Mouse (Mus musculus) embryonic facial prominence, embryonic 12.5 days (tissue): ENCODE results near the gene Qk. TPM values are rescaled to one million over a fixed set of nuclear protein-coding genes. Genes with fewer than 3 reads are reported as not detected.

Experiments
- ATAC-seq: fragments of 200-750 bp; cut with Nextera tagmentation; 2 replicates; pipeline ENCODE4 v1.8.0; 2017; ENCODE audit not compliant: insufficient number of reproducible peaks, insufficient read depth, low FRiP score, low TSS enrichment
- H3K27ac ChIP-seq: fragments of 300-500 bp; sonication (generic); 2 replicates; pipeline ENCODE4 v1.5.1; 2016; ENCODE audit warnings: mild to moderate bottlenecking
- H3K27me3 ChIP-seq: fragments of 300-500 bp; sonication (generic); 2 replicates; pipeline ENCODE4 v1.6.1; 2016; ENCODE audit warnings: mild to moderate bottlenecking, moderate library complexity
- H3K36me3 ChIP-seq: fragments of 300-500 bp; sonication (generic); 2 replicates; pipeline ENCODE4 v1.6.1; 2016; ENCODE audit warnings: mild to moderate bottlenecking
- H3K4me1 ChIP-seq: fragments of 300-500 bp; sonication (generic); 2 replicates; pipeline ENCODE4 v1.6.1; 2016
- H3K4me2 ChIP-seq: fragments of 300-500 bp; sonication (generic); replicated peaks from 2 replicates; pipeline ENCODE4 v1.6.1; 2016; ENCODE audit warnings: mild to moderate bottlenecking, moderate library complexity
- H3K4me3 ChIP-seq: fragments of 300-500 bp; sonication (generic); 2 replicates; pipeline ENCODE4 v1.5.1; 2016; ENCODE audit warnings: mild to moderate bottlenecking
- H3K9ac ChIP-seq: fragments of 300-500 bp; sonication (generic); 2 replicates; pipeline ENCODE4 v1.6.1; 2016; ENCODE audit warnings: mild to moderate bottlenecking, moderate library complexity
- H3K9me3 ChIP-seq: fragments of 300-500 bp; sonication (generic); 2 replicates; pipeline ENCODE4 v1.6.1; 2016; ENCODE audit warnings: mild to moderate bottlenecking, moderate library complexity
- WGBS: fragments of 180-500 bp; shearing (Covaris S2); methylation state at CpG from one replicate; pipeline ENCODE4 v1.1.7; 2016; 5-methylcytosine and 5-hydroxymethylcytosine counted together
- polyA plus RNA-seq: library from polyadenylated mRNA; unstranded; fragments of >200 nt; fragmentation: Nextera tagmentation; extraction: Ambion mirVana; gene quantifications from 2 replicates; pipeline ENCODE4 v1.2.1, GENCODE M21; 2016

The Qk gene
- polyA plus RNA-seq, 1 experiment from 2014 or later, result 29.1 TPM

- Histone ChIP-seq H3K4me1 (0 out of 2 replicates have a peak, but pooled peaks cover 4% of the 10 kb centered on the region), H3K27ac (no peak overlapping the region), H3K4me2 (no peak overlapping the region), H3K4me3 (no peak overlapping the region), H3K9ac (no peak overlapping the region), H3K27me3 (no peaks in the 10 kb centered on the region), H3K36me3 (no peaks in the 10 kb centered on the region), H3K9me3 (no peaks in the 10 kb centered on the region)
- 90% methylated on average over 4 of the region's 4 CpGs for WGBS
- no peak for ATAC-seq
Measured at GRCm38 (mm10) chr17:10325921-10326320, 6.3 kb upstream of the Qk start.

DNA sequence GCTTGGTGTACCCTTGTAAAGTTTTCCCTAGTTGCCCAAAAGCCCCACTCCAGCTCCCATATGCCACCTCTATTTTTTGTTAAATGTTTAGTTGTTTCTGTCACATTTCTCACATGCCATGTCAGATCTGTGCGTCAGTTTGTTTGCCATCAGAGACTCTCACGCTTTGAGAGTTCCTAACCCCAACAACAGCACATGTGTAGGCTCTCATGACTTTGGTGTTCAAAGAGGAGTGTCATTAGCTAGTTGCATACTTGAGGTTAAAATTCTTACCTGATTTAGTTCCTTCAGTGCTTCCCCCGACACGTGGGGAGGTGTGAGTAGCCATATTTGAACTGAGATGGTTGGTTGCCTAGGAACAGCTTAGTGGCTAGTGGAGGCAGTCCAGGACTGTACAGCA lies 2.1 kb upstream of the Qk start:
- Histone ChIP-seq H3K9me3 (no peaks in the 10 kb centered on the region), H3K27me3 (no peaks in the 10 kb centered on the region), H3K36me3 (no peaks in the 10 kb centered on the region), H3K4me3 (no peak overlapping the region), H3K4me1 (0 out of 2 replicates have a peak, but pooled peaks cover 4% of the 10 kb centered on the region), H3K9ac (no peak overlapping the region), H3K4me2 (no peak overlapping the region), H3K27ac (no peak overlapping the region)
- ATAC-seq, result no peak
- 83% methylated on average over 4 of the region's 4 CpGs for WGBS

GRCm38 (mm10) chr17:10321092-10321491 lies 1.4 kb upstream of the Qk start:
- Histone ChIP-seq H3K36me3 (no peaks in the 10 kb centered on the region), H3K9me3 (no peaks in the 10 kb centered on the region), H3K4me1 (peaks cover 4% of the 10 kb centered on the region; the same call in 1 of the 2 replicates), H3K9ac (no peak overlapping the region), H3K27ac (no peak overlapping the region), H3K27me3 (no peaks in the 10 kb centered on the region), H3K4me2 (peak overlapping the region; percentile 19; the same call in 1 of the 2 replicates), H3K4me3 (no peak overlapping the region)
- 38% methylated on average over 1 of the region's 1 CpGs for WGBS
- no peak for ATAC-seq

- H3K9me3 ChIP-seq, result no peaks in the 10 kb centered on the region
- 18% methylated on average over 10 of the region's 10 CpGs for WGBS
- peak overlapping the region; percentile 84 for H3K9ac ChIP-seq
- no peak overlapping the region for H3K27ac ChIP-seq
- ATAC-seq, result no peak
- peak overlapping the region; percentile 52 for H3K4me2 ChIP-seq
- H3K36me3 ChIP-seq, result no peaks in the 10 kb centered on the region
- H3K4me1 ChIP-seq, result peaks cover 4% of the 10 kb centered on the region; the same call in 1 of the 2 replicates
- H3K4me3 ChIP-seq, result peak overlapping the region; percentile 86
- no peaks in the 10 kb centered on the region for H3K27me3 ChIP-seq
Measured at GRCm38 (mm10) chr17:10320456-10320790, 769 bp upstream of the Qk start.

DNA sequence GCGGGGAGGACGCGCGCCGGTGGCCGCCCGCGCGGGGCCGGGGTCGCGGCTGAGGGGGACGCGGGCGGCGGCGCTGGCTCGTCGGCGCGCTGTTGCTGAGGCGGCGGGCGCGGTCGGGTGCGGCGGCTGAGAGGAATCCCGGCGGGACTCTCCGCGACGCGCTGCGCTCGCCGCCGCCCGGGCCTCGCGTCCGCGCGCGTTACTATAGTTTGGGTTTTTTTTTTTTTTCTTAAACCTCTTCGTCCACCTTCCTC lies 296 bp downstream of the Qk start:
- H3K27ac ChIP-seq, result peak overlapping the region; percentile 98
- no peaks in the 10 kb centered on the region for H3K27me3 ChIP-seq
- peak overlapping the region; percentile 99 for H3K9ac ChIP-seq
- peaks cover 7% of the 10 kb centered on the region for H3K4me1 ChIP-seq
- H3K4me3 ChIP-seq, result peak overlapping the region; percentile 86
- no peaks in the 10 kb centered on the region for H3K36me3 ChIP-seq
- no peaks in the 10 kb centered on the region for H3K9me3 ChIP-seq
- under 1% methylated on average over 31 of the region's 46 CpGs for WGBS
- no peak for ATAC-seq
- H3K4me2 ChIP-seq, result 0 out of 2 replicates have a peak overlapping the region, but pooled peaks have one; percentile 25

DNA sequence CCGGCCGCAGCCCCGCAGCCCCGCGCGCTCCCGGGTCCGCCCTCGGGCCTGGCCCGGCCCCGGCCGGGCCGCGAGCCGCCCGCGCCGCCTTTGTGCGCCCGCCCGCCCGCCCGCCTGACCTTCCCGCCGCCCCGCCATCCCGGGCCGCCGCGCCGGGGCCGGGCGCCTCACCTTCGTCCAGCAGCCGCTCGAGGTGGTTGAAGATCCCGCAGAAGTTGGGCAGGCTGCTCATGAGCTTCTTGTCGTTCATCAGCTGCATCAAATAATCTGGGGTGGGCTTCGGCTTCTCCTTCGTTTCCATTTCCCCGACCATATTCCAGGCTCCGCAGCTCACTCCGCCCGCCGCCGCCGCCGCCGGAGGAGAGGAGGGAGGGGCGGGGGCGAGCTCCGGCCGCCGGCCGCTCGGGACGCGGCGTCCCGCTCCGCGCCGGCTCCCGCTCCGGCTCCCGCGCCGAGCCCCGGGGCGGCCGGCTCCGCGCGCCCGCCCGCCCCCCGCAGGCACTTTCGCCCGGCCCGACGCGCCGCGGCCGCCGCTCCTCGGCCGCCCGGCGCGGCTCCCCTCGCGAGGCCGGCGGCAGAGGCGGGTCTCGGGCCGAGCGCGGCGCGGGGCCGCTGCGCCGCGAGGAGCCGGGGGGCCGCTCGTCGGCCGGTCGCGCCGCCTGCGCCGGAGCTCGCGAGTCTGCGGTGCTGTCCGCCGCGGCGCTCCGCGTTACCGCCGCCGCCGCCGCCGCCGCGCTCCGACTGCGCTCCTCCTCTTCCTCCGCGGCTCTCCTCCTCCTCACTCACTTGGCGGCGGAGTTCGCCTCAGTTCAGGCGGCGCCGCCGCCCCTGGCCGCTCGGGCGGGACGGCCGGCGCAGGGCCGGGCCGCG lies 858 bp downstream of the Qk start:
- Histone ChIP-seq H3K4me1 (peaks cover 11% of the 10 kb centered on the region), H3K36me3 (no peaks in the 10 kb centered on the region), H3K27me3 (no peaks in the 10 kb centered on the region), H3K9ac (peak overlapping the region; percentile 99), H3K4me3 (peak overlapping the region; percentile 86), H3K9me3 (no peaks in the 10 kb centered on the region), H3K4me2 (no peak overlapping the region), H3K27ac (peak overlapping the region; percentile 98)
- ATAC-seq, result peak; percentile 48; the same call in 1 of the 2 replicates
- WGBS, result under 1% methylated on average over 103 of the region's 153 CpGs

GRCm38 (mm10) chr17:10317981-10318551 lies 1.6 kb downstream of the Qk start:
- peak overlapping the region; percentile 86 for H3K4me3 ChIP-seq
- H3K9me3 ChIP-seq, result no peaks in the 10 kb centered on the region
- WGBS, result under 1% methylated on average over 46 of the region's 46 CpGs
- H3K36me3 ChIP-seq, result no peaks in the 10 kb centered on the region
- ATAC-seq, result no peak
- H3K4me2 ChIP-seq, result peak overlapping the region; percentile 59
- H3K27me3 ChIP-seq, result no peaks in the 10 kb centered on the region
- H3K27ac ChIP-seq, result peak overlapping the region; percentile 98
- H3K9ac ChIP-seq, result peak overlapping the region; percentile 99
- peaks cover 9% of the 10 kb centered on the region for H3K4me1 ChIP-seq

DNA sequence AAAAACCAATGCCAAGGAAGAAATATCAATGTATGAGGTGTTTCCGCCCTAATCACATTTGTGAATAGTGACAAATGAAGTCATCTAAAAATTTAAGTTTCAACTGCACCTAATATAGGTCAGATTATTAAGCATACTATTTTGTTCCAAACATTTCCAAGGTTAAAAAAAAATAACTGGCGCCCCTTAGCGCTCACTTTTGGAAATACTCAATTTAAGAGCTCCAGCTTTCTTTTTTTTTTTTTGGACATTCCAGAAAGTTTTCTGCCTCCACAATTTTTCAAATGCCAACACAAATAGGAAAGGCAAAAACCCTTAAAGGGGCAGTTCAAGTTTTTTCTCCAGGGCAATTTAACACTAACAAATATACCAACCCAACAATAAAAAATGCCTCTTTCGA lies 2.5 kb downstream of the Qk start:
- H3K4me3 ChIP-seq, result peak overlapping the region; percentile 86
- 4% methylated on average over 4 of the region's 4 CpGs for WGBS
- H3K4me1 ChIP-seq, result peaks cover 12% of the 10 kb centered on the region
- peak overlapping the region; percentile 59 for H3K4me2 ChIP-seq
- H3K9me3 ChIP-seq, result no peaks in the 10 kb centered on the region
- ATAC-seq, result no peak
- peak overlapping the region; percentile 99 for H3K9ac ChIP-seq
- peak overlapping the region; percentile 98 for H3K27ac ChIP-seq
- H3K36me3 ChIP-seq, result no peaks in the 10 kb centered on the region
- no peaks in the 10 kb centered on the region for H3K27me3 ChIP-seq

DNA sequence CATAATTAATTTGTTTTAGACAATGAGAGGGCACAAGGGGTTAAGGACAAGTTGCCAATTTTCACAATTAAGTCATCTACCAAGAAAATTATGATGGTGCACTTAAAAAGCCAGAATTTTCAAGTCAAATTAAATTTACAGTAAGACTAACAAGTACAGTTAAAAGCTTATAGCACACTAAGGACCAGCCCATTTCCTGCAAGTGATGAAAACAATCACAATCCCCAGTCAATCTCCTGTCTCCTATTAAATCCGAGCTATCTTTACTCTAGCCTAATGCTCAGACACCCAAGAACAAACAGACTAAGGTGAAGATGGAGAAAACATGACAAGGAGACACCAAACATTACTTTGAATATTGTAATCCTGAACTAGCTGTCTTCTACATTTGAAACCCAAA lies 3.2 kb downstream of the Qk start:
- Histone ChIP-seq H3K4me3 (peak overlapping the region; percentile 37), H3K9me3 (no peaks in the 10 kb centered on the region), H3K4me2 (peak overlapping the region; percentile 59), H3K36me3 (no peaks in the 10 kb centered on the region), H3K27ac (no peak overlapping the region), H3K4me1 (peaks cover 14% of the 10 kb centered on the region), H3K27me3 (no peaks in the 10 kb centered on the region), H3K9ac (peak overlapping the region; percentile 33)
- ATAC-seq, result no peak
- WGBS, result 0% methylated on average over 1 of the region's 1 CpGs

GRCm38 (mm10) chr17:10310046-10310445 lies 9.6 kb downstream of the Qk start:
- Histone ChIP-seq H3K9me3 (no peaks in the 10 kb centered on the region), H3K4me2 (no peak overlapping the region), H3K9ac (no peak overlapping the region), H3K4me3 (no peak overlapping the region), H3K36me3 (no peaks in the 10 kb centered on the region), H3K27me3 (no peaks in the 10 kb centered on the region), H3K27ac (no peak overlapping the region), H3K4me1 (peaks cover 19% of the 10 kb centered on the region)
- ATAC-seq, result no peak
- WGBS, result 72% methylated on average over 1 of the region's 1 CpGs

- WGBS, result 47% methylated on average over 4 of the region's 4 CpGs
- Histone ChIP-seq H3K27me3 (no peaks in the 10 kb centered on the region), H3K9ac (no peak overlapping the region), H3K36me3 (no peaks in the 10 kb centered on the region), H3K4me3 (no peak overlapping the region), H3K4me2 (no peak overlapping the region), H3K9me3 (no peaks in the 10 kb centered on the region), H3K4me1 (peaks cover 16% of the 10 kb centered on the region; the same call in 1 of the 2 replicates), H3K27ac (no peak overlapping the region)
- ATAC-seq, result no peak
Measured at GRCm38 (mm10) chr17:10309135-10309623, 10.5 kb downstream of the Qk start.

DNA sequence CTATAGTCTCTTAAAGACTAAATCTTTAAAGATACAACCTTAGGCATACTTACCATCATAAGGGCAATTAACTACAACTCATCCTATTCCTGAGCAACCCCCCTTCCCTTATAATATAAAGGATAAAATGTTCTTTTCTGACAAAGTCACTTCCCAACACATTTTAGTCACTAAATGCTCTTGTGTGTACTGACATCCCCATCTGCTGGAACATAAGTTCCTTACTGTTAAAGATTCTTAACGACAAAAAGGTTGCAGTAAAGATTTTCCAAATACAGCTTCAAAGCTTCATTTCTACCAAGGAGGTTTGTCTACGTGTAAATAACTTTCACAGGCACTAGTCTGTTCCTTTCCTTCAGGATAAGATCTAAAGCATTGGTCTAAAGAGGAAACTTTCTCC lies 13.2 kb downstream of the Qk start:
- H3K4me1 ChIP-seq, result peaks cover 5% of the 10 kb centered on the region; the same call in 1 of the 2 replicates
- ATAC-seq, result no peak
- H3K4me2 ChIP-seq, result no peak overlapping the region
- no peaks in the 10 kb centered on the region for H3K9me3 ChIP-seq
- 76% methylated on average over 2 of the region's 2 CpGs for WGBS
- H3K4me3 ChIP-seq, result no peak overlapping the region
- no peaks in the 10 kb centered on the region for H3K36me3 ChIP-seq
- H3K27me3 ChIP-seq, result no peaks in the 10 kb centered on the region
- H3K27ac ChIP-seq, result no peak overlapping the region
- H3K9ac ChIP-seq, result no peak overlapping the region
